Mouse (Mus musculus): Measurements from ENCODE around the gene Stx3.

The Stx3 gene

DNA sequence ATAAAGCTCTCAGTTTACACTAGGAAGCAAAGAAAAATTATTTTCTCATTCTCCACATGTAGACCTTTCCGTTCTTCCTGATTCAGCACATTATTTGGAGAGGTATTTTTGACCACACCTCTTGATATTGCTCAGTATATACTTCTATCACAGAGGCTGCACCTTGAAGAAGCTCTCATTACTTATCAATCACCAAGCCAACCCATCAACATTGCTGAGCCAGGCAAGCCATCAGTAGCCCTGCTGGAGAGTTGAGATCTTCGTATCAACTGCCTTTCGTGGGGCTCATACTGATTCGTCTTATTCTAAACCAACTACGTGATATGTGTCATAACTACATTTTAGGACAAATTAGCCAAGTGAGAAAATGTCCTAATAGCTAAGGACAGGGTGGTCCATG lies 91.9 kb downstream of the Stx3 start:
- in situ Hi-C loops (cut with MboI, MseI), result no loop called here

DNA sequence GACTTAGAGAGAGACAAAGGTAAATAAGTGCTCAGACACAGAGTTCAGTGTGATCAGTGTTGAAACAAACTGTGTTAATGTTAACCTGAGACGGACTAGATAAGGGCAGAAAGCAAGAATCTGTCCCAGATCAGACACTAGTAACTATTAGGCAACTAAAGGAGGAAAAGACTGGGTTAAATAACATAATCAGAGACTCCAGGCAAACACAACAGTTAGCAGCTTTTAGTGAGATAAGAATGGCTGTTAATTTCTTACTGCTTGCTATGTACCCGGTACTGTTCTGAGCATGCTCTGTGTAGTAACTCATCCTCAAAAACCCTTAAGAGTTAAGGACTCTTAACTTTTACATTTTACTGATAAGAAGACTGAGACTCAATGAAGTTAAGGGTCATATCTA lies 93.3 kb downstream of the Stx3 start:
- in situ Hi-C loops (cut with MboI, MseI), result no loop called here
